Mouse (Mus musculus): ENCODE results near the gene Mrpl24. TPM values are rescaled to one million over a fixed set of nuclear protein-coding genes. Genes with fewer than 3 reads are reported as not detected.

Gene Mrpl24
- total RNA-seq, 4 experiments from 2014 or later, result 40.9 to 48.1 (median 45.8) TPM

Other genes with a start within 250 kb of the Mrpl24 start
- gene Lrrc71, start 170.9 kb upstream of the Mrpl24 start, total RNA-seq (2022), result under 1 TPM in 1 of 4 experiments, not detected in 3; 0.68 TPM
- not detected for gene Ntrk1, start 124.3 kb upstream of the Mrpl24 start, total RNA-seq (2022)
- gene Insrr, start 122.6 kb upstream of the Mrpl24 start, total RNA-seq (2022), result not detected
- gene Pear1, start 95.2 kb upstream of the Mrpl24 start, total RNA-seq (2022), result 1 to 10 TPM; 3.2 to 7.1 (median 5.1) TPM
- gene Sh2d2a, start 72.8 kb upstream of the Mrpl24 start, total RNA-seq (2022), result not detected
- 10 to 100 TPM; 48.6 to 53.0 (median 52.0) TPM for gene Prcc, start 33.9 kb upstream of the Mrpl24 start, total RNA-seq (2022)
- gene Hdgf, start 13.2 kb upstream of the Mrpl24 start, total RNA-seq (2022), result 100 to 1,000 TPM; 243 to 264 (median 254) TPM
- 1 to 10 TPM; 5.8 to 7.6 (median 7.2) TPM for gene Isg20l2, start 10.8 kb downstream of the Mrpl24 start, total RNA-seq (2022)
- gene Rrnad1, start 11.2 kb downstream of the Mrpl24 start, total RNA-seq (2022), result 1 to 10 TPM; 2.4 to 4.1 (median 3.5) TPM
- gene Crabp2, start 29.2 kb downstream of the Mrpl24 start, total RNA-seq (2022), result not detected
- 10 to 100 TPM in 2 of 4 experiments, 1 to 10 TPM in 2; 8.7 to 18.0 (median 12.0) TPM for gene Nes, start 51.6 kb downstream of the Mrpl24 start, total RNA-seq (2022)
- gene Bcan, start 80.7 kb downstream of the Mrpl24 start, total RNA-seq (2022), result under 1 TPM in 1 of 4 experiments, not detected in 3; 0.15 TPM
- under 1 TPM in 1 of 4 experiments, not detected in 3; 0.11 TPM for gene Hapln2, start 108.1 kb downstream of the Mrpl24 start, total RNA-seq (2022)
- gene Gpatch4, start 123.6 kb downstream of the Mrpl24 start, total RNA-seq (2022), result 10 to 100 TPM; 24.2 to 30.2 (median 25.5) TPM
- 10 to 100 TPM; 49.1 to 56.1 (median 50.4) TPM for gene Naxe, start 139.0 kb downstream of the Mrpl24 start, total RNA-seq (2022)
- gene Ttc24, start 158.8 kb downstream of the Mrpl24 start, total RNA-seq (2022), result not detected
- under 1 TPM; 0.08 to 0.39 (median 0.12) TPM for gene Iqgap3, start 162.5 kb downstream of the Mrpl24 start, total RNA-seq (2022)
- gene Mef2d, start 222.9 kb downstream of the Mrpl24 start, total RNA-seq (2022), result 100 to 1,000 TPM; 164 to 186 (median 172) TPM

All from gastrocnemius, adult 8-10 months (tissue).